Mouse (Mus musculus) layer of hippocampus, adult 11-12 months (tissue): Measurements from ENCODE around the gene Clpx.
A peak's percentile ranks its signal among the peaks of the same experiment; 100 is the strongest.

Experiments
- DNase-seq: peaks from one replicate; pipeline ENCODE4 v3.0.0; 2022; ENCODE audit warnings: low spot score

Gene Clpx

GRCm38 (mm10) chr9:65346476-65347111 is 52.5 kb downstream of the Clpx start:
- DNase-seq, result peak; percentile 28

GRCm38 (mm10) chr9:65347112-65347850 is 53.2 kb downstream of the Clpx start:
- no peak for DNase-seq

- no peak for DNase-seq
Observed at GRCm38 (mm10) chr9:65353251-65353650, 59.2 kb downstream of the Clpx start.

GRCm38 (mm10) chr9:65356561-65356960 is 62.5 kb downstream of the Clpx start:
- no peak for DNase-seq

- no peak for DNase-seq
Observed at GRCm38 (mm10) chr9:65356971-65357370, 62.9 kb downstream of the Clpx start.

- no peak for DNase-seq
Observed at GRCm38 (mm10) chr9:65358956-65359480, 65.0 kb downstream of the Clpx start.

GRCm38 (mm10) chr9:65360641-65361448 is 66.8 kb downstream of the Clpx start, which contains the start of gene Ubap1l:
Gene Ubap1l, plus strand, starts transcription at chr9:65361041.
- no peak for DNase-seq

GRCm38 (mm10) chr9:65363684-65364083 is 69.6 kb downstream of the Clpx start:
- DNase-seq, result no peak

- DNase-seq, result no peak
Observed at GRCm38 (mm10) chr9:65365721-65366120, 71.7 kb downstream of the Clpx start.

- DNase-seq, result no peak
Observed at GRCm38 (mm10) chr9:65371756-65372155, 77.7 kb downstream of the Clpx start.

- DNase-seq, result peak; percentile 45
Observed at GRCm38 (mm10) chr9:65372449-65372848, 78.4 kb downstream of the Clpx start.

- DNase-seq, result no peak
Observed at GRCm38 (mm10) chr9:65374468-65375162, 80.6 kb downstream of the Clpx start.

GRCm38 (mm10) chr9:65375163-65375934 is 81.3 kb downstream of the Clpx start:
- peak; percentile 62 for DNase-seq
